Mouse (Mus musculus) left cerebral cortex, adult 11 months (tissue): Measurements from ENCODE around the gene Map3k1.

Source experiments
- DNase-seq: peaks from one replicate; pipeline ENCODE4 v3.0.0; 2022; ENCODE audit warnings: low spot score

Map3k1 gene

DNA sequence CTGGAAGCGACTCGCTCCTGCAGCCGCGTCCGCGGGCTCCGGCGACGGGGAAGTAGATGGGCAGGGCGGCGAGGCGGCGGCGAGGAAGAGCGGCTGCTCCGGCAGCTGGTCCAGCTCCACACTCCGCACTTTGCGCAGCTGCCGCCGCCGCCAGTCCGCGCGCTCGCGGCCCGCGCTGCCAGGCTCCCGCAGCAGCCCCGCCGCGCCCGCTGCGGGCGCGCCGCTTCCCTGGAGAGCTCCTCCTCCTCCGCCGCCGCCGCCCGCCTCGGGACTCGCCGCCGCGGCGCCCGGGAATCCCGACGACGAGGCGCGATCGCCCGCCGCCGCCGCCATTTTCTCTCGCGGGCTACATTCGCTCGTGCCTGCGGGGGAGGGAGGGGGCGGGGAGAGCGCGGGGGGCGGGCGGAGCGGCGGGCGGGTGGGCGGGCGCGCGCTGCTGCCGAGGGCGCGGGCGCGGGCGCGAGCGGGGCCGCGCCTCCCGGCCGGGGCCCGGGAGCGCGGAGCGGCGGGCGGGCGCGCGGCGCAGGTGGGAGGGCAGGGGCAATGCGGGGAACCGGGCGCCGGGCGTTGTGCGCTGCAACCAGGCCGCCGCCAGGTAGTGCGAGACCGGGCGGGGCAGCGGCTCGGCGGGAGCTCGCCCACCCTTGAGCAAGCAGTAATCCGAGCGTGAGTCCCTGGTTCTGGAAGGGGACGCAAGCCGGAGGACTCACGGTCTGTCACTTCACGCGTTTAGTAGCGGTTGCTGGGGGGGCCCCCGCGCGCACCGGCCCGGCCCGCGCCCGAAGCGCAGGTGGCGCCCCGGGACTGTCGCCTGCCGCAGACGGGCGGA, at the start of gene Map3k1:
Map3k1 (minus strand) TSS at position 357 of the 829 bp plus-strand sequence.
- peak; percentile 56 for DNase-seq

DNA sequence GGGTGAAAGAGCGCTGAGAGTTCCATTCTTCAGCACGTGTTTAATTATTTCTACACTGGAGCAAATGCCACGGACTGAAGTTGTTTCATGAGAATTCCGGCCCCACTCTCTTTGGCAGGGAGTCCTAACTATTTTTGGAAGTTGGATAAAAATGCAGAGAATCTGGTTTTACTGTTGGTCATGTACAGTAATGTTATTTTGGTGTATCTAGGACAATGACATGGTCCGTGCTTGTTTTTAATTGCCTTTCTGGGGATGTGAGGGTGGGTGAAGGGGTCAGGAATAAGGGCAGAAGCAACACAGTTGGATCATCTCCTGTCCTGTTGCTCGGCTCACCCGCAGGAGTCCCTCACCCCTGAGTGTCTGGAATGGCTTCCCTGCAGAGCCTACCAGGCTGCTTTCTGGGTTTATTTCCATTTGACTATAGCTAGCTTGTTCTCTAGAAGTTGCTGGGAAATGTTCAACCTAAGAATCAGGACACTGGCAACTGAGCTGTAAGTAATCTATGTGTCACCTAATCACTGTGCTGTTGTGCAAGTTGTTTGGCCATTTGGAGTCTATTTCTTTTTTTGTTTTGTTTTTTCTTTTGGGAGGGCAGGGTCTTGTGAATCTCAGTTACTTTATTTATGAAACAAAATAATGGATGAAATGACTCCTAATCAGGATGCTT, 48.1 kb upstream of the Map3k1 start:
- no peak for DNase-seq

DNA sequence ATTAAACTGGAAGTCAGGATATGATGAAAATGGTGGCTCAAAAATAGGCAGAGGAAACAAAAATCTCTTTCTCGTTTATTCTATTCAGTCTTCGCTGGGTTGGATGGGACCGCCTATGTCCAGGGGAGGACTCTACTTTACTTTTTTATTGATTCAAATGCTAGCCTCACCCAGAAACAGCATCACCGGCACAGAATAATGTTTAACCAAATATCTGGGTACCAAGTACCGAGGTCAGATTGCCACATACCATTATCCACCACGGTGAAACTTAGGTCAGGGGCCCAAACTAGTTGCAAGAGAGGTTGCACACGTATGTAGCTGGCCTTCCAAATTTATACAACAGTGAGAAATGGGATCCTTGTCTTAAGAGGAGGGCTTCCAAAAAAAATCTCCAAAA, 47.4 kb upstream of the Map3k1 start:
- no peak for DNase-seq

DNA sequence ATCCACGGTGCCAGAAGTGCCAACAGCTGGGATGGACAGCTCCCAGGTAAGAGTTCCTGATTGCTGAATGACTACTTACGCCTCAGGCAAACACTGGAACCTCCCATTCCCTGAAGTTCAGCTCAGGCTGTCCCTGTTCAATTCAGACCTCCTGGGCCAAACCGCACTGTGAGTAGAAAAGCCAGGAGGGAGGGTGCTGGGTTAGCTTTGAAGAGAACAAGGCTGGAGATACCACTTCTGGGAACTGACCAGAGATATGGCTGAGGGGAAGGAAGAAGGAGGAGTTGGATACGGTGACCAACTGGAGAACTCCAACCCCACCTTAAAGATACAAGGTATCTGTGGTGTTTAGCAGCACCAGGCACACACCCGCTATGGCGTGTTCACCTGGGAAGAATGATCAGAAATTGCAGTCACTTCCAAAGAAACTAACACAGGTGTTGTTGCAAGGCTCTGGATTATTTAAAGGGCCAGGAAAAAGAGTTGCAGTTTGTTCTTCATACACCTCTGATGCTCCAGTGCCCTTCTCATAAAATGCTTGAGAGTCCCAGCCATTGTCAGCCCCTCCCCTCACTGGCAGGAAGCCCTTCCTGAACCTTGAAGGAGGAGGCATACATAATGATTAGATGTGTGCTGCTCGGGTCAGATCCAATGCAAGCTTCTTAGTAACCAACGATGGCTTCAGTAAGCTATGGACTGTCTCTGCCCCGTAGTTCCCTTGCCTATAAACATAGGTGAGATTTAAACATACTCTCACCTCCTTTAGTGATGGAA, 43.8 kb upstream of the Map3k1 start:
- DNase-seq = no peak

DNA sequence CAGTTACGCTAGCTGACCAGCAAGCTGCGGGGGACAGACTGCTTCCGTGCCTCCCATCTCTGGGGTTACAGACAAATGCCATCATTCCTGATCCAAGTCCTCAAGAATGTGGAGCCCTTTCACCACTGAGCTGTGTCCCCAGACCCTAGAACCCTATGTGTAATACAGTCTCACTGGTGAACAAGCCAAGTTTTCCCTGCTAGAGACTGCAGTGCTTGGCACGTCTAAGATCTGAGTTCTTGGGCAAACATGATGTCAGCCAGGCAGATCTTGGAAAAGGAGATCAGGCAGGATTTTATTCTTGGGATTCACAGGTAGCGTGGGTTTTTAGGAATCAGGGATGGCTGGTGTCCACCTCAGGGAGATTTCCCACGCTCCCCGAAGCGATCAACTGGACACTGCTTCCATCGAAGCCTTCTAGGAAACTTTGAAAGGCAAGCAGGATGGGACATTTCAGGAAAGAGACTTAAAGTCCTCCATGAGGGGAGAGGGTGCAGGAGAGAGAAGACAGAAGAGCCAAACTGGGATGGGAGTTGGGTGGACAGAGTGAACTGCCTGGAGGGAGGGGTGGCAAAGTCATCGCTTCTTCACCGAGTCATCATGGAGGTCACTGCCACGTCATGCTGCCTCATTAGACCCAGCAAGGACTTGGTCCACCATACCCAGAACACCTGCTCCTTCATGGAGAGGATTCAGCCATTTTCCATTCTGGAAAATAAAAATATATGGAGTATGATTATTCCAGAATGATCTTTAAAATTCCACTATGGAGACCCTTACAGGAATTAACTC, 41.4 kb upstream of the Map3k1 start:
- no peak for DNase-seq

DNA sequence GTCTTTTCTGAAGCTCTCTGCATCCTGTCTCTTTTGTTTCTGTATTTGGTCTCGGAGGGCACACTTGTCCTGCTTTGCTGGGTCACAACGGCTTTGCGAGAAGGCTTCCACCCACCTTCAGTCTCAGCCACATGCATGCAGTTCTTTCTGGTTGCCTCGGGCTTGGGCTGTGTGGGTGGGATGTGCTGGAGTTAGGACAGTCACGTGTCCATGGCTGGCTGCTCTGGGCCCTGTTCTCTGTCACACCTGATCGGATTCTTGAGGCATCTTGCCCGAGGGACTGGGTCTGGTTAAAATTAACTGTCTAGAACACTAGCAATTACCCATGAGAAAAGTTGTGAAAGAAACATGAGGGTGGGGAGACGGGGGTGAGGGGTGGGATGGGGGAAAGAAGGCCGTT, 36.7 kb upstream of the Map3k1 start:
- DNase-seq = no peak

DNA sequence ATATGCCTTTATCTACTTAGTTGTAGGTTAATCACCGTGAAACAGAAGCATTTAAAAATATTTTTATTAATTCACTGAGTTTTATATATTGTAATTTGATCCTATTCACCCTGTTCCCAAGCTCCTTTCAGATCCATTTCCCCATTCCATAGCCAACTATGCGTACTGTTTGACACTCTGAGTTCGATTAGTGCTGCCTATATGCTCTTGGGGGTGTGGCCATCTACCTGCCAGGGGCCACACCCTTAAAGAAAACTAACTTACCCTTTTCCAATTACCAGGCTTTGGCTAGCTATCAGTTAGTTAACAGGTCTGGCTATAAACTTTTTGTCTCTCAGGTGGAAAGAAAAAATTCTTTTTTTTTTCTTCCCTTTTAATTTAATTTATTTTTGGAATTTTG, 35.5 kb upstream of the Map3k1 start:
- no peak for DNase-seq

DNA sequence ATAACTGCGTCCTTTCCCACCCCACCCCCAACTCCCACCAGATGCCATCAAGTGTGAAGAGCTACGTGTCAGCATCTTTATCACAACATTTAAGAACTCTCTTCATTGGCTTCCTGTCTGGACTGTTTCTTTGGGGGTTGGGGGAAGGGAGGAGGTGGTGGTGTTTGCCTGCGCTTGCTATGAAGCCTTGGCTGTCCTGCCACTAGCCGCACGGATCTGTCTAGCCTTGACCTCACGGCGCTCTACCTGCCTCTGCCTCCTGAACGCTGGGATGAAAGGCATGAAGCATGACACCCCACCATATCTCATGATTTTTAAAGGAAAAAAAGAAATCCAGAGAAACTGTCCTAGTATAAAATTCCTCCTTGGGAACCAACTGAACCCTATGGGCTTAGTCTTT, 27.0 kb upstream of the Map3k1 start:
- no peak for DNase-seq

DNA sequence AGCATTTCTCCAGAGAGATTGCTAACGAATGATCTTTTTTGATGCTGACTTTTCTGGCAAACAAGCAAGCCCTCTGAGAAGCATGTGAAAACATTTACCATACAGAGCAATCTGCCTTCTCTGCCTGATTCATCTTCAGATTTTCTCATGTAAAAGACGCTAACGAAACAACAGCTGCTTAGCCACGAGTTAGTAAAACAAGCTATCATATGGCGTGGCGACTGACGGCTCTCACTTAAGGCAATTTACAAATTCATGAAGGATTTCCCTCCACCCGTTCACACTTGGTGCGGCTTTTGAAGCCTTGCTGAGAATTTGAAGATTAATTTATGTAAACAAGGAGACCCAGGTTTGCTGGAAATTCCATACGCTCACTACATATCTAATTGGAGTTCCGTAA, 25.8 kb upstream of the Map3k1 start:
- no peak for DNase-seq

DNA sequence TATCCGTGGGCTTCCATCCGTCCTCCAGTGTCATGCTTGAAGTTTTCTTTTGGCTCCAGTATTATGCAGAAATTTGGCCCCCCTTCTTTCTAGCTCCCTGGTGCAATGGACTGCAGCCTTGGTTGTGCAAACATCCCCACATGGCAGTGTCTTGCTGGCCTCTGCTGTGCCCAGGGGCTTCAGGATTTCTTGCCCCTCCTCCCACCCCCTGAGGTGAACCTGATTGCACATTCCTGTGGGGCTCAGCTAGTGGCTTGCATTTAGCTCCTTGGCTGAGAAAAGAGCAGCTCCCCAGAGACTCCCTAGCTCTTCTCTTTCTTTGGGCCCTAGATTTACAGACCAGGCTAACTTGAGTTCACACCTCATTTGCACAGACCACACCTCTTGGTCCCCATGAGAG, 20.7 kb upstream of the Map3k1 start:
- no peak for DNase-seq

DNA sequence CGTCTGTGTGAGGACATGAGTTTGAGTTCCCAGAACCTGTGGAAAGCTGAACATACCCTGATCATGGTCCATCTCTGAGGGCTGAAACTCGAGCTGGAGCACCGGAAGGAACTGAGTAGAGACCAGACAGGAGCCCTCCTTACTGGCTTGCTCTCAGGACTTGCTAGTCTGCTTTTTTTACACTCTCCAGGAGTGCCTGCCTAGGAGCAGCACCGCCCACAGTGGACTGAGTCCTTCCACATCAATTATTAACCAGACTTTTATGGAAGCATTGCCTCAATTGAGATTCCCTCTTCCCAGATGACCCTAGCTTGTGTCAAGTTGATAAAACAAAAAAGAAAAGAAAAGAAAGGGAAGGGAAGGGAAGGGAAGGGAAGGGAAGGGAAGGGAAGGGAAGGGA, 18.7 kb upstream of the Map3k1 start:
- DNase-seq = no peak

DNA sequence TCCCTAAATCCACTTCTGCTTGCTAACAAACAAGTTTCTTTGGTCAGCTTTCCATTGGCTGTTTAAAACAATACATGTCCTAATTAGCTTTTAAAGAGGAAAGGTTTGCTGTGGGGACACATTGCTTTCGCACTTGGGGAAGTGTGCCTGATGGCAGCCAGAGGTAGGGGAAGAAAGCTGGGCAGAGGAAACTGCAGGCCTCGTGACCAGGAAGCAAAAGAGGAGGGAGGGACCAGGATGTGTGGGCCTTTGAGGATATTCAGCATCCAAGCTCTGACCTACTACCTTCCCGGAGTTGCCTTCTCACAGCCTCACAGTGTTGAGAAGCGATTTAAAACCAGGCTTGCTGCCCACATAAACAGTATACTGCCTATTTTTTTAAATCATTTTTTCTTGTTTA, 15.4 kb upstream of the Map3k1 start:
- no peak for DNase-seq

DNA sequence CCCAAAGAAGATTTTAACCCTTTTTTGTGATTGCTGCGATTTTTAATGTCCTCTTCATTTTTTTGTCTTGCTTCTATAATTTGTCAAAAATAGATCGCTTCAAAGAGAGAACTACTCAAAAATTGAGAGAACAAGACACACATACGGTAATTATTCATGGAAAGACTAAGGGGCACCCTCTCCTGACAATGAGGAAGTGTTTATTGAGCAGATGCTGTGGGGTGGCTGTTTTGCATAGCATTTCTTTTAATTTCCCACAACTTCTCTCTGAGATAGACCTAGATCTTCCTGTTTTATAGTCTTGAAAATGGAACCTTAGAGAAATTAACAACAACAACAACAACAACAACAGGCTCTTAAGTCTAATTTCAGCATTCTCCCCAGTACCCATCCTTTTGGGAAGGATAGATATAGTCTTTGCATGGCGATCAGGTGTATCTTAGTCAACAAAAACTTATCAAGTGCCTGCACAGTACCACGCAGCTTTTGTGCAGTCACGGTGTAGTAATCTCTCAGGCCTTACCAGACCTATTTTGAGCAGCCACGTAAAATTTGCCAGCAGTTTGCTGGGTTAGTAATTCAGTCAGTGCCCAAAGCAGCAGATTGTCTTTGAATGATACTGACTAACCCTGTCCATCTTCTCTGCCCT, 13.1 kb upstream of the Map3k1 start:
- no peak for DNase-seq

DNA sequence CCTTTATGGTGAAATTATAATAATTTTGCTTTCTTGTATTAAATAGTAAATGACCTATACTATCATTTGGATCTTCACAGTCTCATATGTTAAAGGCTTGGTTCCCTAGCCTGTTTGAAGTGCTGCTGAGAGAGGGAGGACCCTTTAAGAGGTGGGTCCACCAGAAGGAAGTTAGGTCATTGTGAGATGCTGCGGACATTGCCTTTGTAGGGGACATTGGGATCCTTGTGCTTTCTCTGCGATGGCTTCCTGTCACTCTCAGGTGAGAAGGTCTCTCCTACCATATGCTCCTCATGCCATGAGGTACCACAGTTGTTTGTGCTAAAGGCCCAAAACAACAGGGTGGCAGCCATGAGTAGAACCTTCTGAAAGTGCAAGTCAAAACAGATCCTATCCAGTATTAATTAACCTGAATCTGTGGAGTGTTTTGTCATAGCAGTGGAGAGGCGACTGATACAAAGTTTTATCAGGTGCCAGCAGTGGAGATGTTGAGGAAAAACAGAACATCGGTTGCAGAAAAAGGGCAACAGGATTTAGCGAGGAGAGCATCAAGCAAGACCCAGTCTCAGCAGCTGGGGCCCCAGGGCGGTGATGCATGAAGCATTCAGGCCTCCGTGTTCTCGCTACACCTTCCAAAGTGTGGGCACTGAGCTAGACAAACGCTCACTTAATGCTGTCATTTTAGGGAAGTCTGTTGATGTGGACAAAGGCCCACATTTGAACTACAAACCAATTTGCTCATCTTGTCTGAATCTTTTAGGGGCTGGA, 11.0 kb upstream of the Map3k1 start:
- DNase-seq = no peak

DNA sequence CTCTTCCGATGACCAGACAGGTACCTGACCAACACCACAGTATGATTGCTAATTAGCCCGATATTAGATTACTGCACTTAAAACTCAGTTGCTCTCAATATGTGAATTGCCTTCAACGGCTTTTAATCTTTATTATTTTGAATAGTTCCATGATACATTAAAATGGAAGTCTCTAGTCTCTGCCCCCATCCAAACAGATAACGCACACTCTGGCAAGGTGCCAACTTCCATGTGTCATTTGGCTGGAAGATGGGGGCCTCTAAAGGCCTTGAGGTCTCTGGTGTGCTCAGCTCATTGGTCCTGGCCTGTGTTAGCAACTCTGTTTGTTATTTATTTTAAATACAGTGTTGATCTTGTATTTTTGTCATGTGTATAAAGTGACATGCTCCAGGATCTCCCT, 10.3 kb upstream of the Map3k1 start:
- DNase-seq = no peak

DNA sequence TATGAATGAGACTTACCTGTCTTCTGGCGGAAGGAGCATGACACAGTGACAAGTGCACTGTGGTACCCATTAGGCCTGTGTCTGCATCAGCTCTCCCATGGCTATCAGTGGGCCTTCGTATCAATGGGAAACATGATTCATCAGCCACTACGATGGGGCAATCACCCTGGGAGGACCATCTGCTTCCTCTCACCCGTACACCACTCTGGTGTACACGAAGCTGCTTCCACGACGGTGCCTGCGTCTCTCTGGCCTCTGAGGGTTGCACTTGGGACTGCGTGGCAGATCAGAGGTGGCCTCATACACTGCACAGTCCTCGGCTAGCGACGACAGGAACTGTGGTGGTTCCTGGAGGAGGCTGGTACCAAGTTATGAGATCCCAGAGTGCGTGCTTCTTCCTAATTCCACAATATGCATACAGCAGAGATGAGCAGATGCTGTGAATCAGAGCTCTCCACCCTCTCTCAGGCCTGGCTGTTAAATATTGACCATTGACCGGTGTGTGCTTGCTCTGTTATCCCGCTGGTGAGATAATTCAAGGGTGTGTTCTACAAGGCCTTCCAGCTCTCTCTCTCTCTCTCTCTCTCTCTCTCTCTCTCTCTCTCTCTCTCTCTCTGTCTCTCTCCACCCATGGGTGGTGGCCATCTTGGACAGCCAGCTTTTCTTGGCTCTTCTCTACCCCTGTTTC, 9.6 kb upstream of the Map3k1 start:
- no peak for DNase-seq

DNA sequence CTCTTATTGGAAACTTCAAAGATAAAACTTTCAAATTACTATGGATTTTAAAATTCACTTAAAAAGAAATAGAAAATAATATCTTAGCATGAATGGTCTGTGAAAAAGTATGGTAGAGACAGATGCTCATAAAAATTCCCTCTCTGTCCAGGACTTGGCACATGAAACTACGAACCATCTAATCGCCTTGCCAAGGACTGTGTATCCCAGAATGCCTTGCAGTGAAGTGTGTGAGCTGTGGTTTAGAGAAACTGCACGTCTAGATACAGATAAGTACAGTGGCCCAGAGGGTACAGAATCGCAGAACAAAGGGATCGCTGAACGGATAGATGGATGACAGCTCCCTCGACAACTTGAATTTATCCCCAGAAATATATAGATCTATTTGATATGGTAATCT, 9.0 kb upstream of the Map3k1 start:
- no peak for DNase-seq

DNA sequence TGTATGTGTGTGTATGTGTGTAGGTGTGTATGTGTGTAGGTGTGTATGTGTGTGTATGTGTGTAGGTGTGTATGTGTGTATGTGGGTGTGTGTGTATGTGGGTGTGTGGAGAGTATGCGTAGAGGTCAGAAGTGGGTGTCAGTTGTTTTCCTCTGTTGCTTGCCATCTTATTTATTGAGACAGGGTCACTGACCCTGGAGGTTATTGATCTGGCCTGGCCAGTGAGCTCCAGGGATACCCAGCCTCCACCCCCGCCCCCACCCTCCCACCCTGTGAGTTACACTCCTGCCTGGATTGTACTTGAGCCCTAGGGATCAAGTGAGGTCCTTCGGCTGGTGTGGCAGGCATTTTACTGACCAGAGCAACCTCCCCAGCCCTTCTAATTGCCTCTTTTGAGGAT, 7.6 kb upstream of the Map3k1 start:
- no peak for DNase-seq

DNA sequence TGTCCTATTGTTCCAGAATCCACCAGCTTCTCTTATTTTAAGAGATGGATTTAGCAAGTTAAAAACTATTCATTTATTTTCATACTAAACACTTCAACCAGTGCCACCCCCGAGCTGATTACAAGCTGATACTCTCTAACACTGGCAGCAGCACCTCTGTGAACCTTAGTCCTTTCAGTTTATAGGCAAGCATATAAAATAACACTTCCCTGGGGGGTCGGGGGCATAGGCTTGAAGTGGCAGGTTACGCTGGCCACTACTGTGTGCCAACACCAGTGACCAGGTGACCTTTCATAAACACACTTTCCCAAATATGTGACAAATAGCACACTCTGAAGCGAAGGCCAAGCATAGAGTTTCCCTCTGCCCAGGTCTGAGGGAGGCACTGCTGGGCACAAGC, 6.7 kb upstream of the Map3k1 start:
- no peak for DNase-seq

DNA sequence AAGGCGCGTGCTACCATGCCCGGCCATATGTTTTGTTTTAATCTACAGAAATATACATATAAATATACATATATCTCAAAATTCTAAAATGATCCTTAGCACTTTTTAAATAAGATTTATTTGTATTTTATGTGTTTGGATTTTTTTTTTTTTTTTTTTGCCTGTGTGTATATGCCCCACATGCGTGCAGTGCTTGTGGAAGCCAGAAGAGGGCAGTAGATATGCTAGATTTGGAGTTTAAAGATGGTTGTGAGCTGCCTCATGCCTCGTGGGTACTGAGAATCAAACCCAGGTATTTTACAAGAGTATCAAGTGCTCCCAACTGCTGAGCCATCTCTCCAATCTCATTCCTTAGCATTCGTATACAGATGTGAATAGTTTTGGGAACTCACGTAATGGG, 6.2 kb upstream of the Map3k1 start:
- no peak for DNase-seq
